Mouse (Mus musculus) heart, embryonic 16.5 days (tissue): ENCODE measurements around the gene 4930524J08Rik. TPM values are rescaled to one million over a fixed set of nuclear protein-coding genes. Genes with fewer than 3 reads are reported as not detected.

Experiments used
- ATAC-seq: fragments of 200-750 bp; cut with Nextera tagmentation; replicated peaks from 2 replicates; pipeline ENCODE4 v1.8.0; 2017; ENCODE audit warnings: moderate number of reproducible peaks; ENCODE audit not compliant: insufficient read depth, low FRiP score; ENCODE audit errors: extremely low read depth
- H3K27ac ChIP-seq: fragments of 300-500 bp; sonication (generic); 2 replicates; pipeline ENCODE4 v1.5.1; 2014; ENCODE audit warnings: mild to moderate bottlenecking, low read length, control low read depth, moderate library complexity
- H3K27me3 ChIP-seq: fragments of 300-500 bp; sonication (generic); 2 replicates; pipeline ENCODE4 v1.6.1; 2014; ENCODE audit warnings: low read length, mixed read lengths; ENCODE audit not compliant: control insufficient read depth, insufficient read depth
- H3K36me3 ChIP-seq: fragments of 300-500 bp; sonication (generic); 2 replicates; pipeline ENCODE4 v1.6.1; 2014; ENCODE audit not compliant: control insufficient read depth, insufficient read depth
- H3K4me1 ChIP-seq: fragments of 300-500 bp; sonication (generic); 2 replicates; pipeline ENCODE4 v1.6.1; 2014; ENCODE audit warnings: low read length, mixed read lengths; ENCODE audit not compliant: control insufficient read depth, insufficient read depth
- H3K4me2 ChIP-seq: fragments of 300-500 bp; sonication (generic); 2 replicates; pipeline ENCODE4 v1.6.1; 2014; ENCODE audit warnings: low read depth, mild to moderate bottlenecking, control low read depth, low read length
- H3K4me3 ChIP-seq: fragments of 300-500 bp; sonication (generic); 2 replicates; pipeline ENCODE4 v1.5.1; 2014; ENCODE audit warnings: mild to moderate bottlenecking, control low read depth, low read length
- H3K9ac ChIP-seq: fragments of 300-500 bp; sonication (generic); 2 replicates; pipeline ENCODE4 v1.6.1; 2014; ENCODE audit warnings: low read length, control low read depth
- H3K9me3 ChIP-seq: fragments of 300-500 bp; sonication (generic); replicated peaks from 2 replicates; pipeline ENCODE4 v1.6.1; 2016; ENCODE audit warnings: low read length; ENCODE audit not compliant: control insufficient read depth
- WGBS: fragments of 180-500 bp; shearing (Covaris S2); extraction: QIAGEN DNeasy Blood & Tissue Kit; methylation state at CpG from one replicate; pipeline ENCODE4 v1.1.7; 2014; 5-methylcytosine and 5-hydroxymethylcytosine counted together
- polyA plus RNA-seq: library from polyadenylated mRNA; unstranded; fragments of >200 nt; fragmentation: Nextera tagmentation; extraction: Ambion mirVana; gene quantifications from 2 replicates; pipeline ENCODE4 v1.2.1, GENCODE M21; 2015

The 4930524J08Rik gene
- 0.80 and 0.84 TPM in 2 replicates for polyA plus RNA-seq

DNA sequence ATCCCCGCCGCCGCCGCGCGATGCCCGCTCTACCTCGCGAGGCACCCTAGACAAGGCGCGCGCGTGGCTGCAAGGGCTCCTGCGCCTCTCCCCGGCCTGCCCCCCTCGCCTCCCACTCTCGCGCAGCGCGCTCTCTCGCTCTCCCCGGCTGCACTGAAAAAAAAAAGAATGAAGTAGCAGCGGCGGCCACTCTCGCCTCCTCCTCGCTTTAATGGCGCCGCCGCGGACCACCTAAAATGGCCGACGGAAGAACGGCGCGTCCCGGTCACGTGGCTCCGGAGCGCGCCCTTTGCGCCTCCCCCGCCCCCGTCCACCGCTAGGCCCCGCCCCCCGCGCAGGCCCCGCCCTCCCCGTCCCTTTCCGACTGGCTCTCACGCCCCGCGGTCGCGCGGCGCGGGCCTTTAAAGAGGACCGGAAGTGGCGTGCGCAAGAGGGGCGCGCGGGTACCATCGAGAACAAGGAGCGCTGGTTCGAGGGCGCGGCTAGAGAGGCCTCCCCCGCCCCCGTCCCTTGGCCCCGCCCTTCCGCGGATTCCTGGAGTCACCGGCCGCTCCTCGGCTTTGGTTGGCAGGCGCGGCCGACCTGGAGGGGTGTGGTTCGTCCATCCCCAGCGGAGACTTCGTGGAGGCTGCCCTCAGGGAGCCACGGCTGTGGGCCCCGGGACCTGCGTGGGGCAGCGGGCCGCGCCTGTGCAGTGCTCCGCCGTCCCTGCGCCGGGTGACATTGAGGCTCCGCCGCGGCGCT lies at the start of gene 4930524J08Rik, which contains the start of gene Hnrnpd:
Gene 4930524J08Rik, plus strand, starts transcription at position 363 of the 744 bp plus-strand sequence.
Gene Hnrnpd, minus strand, starts transcription at position 240 of the 744 bp plus-strand sequence.
- under 1% methylated on average over 96 of the region's 97 CpGs for WGBS
- H3K9me3 ChIP-seq, result no peaks in the 10 kb centered on the region

GRCm38 (mm10) chr5:99931910-99932309 lies 47.0 kb upstream of the 4930524J08Rik start:
- ATAC-seq, result no peak
- 78% methylated on average over 6 of the region's 6 CpGs for WGBS
- H3K9me3 ChIP-seq, result no peaks in the 10 kb centered on the region
- H3K4me2 ChIP-seq, result no peak overlapping the region
- H3K9ac ChIP-seq, result no peak overlapping the region
- H3K36me3 ChIP-seq, result no peaks in the 10 kb centered on the region
- no peak overlapping the region for H3K4me3 ChIP-seq
- no peaks in the 10 kb centered on the region for H3K4me1 ChIP-seq
- no peak overlapping the region for H3K27ac ChIP-seq
- H3K27me3 ChIP-seq, result no peaks in the 10 kb centered on the region

More for the DNA sequence above, at the start of gene 4930524J08Rik, which contains the start of gene Hnrnpd:
- H3K36me3 ChIP-seq, result 0 out of 2 replicates have a peak, but pooled peaks cover 2% of the 10 kb centered on the region
- peak within 1 kb of the TSS; percentile 99 for H3K9ac ChIP-seq
- peak within 1 kb of the TSS; percentile 67 for H3K4me3 ChIP-seq
- peak within 1 kb of the TSS; percentile 100 for H3K27ac ChIP-seq
- H3K4me2 ChIP-seq, result peak within 1 kb of the TSS; percentile 92
- peaks cover 20% of the 10 kb centered on the region for H3K4me1 ChIP-seq
- ATAC-seq, result peak; percentile 96
- no peaks in the 10 kb centered on the region for H3K27me3 ChIP-seq

- no peak overlapping the region for H3K4me2 ChIP-seq
- WGBS, result 69% methylated on average over 3 of the region's 3 CpGs
- no peak overlapping the region for H3K9ac ChIP-seq
- H3K4me3 ChIP-seq, result no peak overlapping the region
- peaks cover 5% of the 10 kb centered on the region; the same call in 1 of the 2 replicates for H3K36me3 ChIP-seq
- ATAC-seq, result no peak
- H3K27me3 ChIP-seq, result no peaks in the 10 kb centered on the region
- H3K4me1 ChIP-seq, result no peaks in the 10 kb centered on the region
- H3K27ac ChIP-seq, result no peak overlapping the region
- H3K9me3 ChIP-seq, result peaks cover 6% of the 10 kb centered on the region
Observed at GRCm38 (mm10) chr5:99939440-99939839, 39.4 kb upstream of the 4930524J08Rik start.

GRCm38 (mm10) chr5:99941273-99941672 lies 37.6 kb upstream of the 4930524J08Rik start:
- H3K9ac ChIP-seq, result no peak overlapping the region
- no peak overlapping the region for H3K4me2 ChIP-seq
- no peak for ATAC-seq
- no peaks in the 10 kb centered on the region for H3K27me3 ChIP-seq
- H3K36me3 ChIP-seq, result peaks cover 6% of the 10 kb centered on the region; the same call in 1 of the 2 replicates
- no peak overlapping the region for H3K4me3 ChIP-seq
- H3K27ac ChIP-seq, result no peak overlapping the region
- H3K9me3 ChIP-seq, result peaks cover 7% of the 10 kb centered on the region
- no peaks in the 10 kb centered on the region for H3K4me1 ChIP-seq
- 72% methylated on average over 10 of the region's 10 CpGs for WGBS

GRCm38 (mm10) chr5:99941776-99942502 lies 36.9 kb upstream of the 4930524J08Rik start:
- H3K4me3 ChIP-seq, result no peak overlapping the region
- ATAC-seq, result no peak
- H3K27ac ChIP-seq, result no peak overlapping the region
- peaks cover 6% of the 10 kb centered on the region; the same call in 1 of the 2 replicates for H3K36me3 ChIP-seq
- 53% methylated on average over 10 of the region's 10 CpGs for whole genome bisulfite sequencing
- H3K4me1 ChIP-seq, result no peaks in the 10 kb centered on the region
- H3K27me3 ChIP-seq, result no peaks in the 10 kb centered on the region
- no peak overlapping the region for H3K4me2 ChIP-seq
- H3K9me3 ChIP-seq, result peaks cover 7% of the 10 kb centered on the region
- H3K9ac ChIP-seq, result no peak overlapping the region

DNA sequence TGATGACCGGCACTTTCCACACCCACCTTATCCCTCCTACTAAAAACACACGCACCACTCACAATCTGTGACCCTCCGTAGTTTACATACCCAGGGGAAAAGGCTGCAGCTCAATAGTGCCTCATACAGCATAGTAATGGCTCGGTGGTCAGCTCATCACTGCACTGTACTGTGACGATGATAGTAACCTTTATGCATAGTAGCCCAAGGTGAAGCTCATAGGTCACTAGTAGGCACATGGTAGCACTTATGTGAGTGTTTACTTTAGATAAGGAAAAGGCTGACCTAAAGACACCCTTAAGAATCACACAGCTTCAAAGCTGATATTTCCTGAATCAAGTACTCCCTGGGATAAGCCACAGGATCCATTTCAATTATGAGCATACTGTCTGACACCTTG lies 26.3 kb upstream of the 4930524J08Rik start:
- Histone ChIP-seq H3K9ac (no peak overlapping the region), H3K36me3 (no peaks in the 10 kb centered on the region), H3K4me1 (no peaks in the 10 kb centered on the region), H3K4me3 (no peak overlapping the region), H3K27me3 (no peaks in the 10 kb centered on the region), H3K27ac (no peak overlapping the region), H3K4me2 (no peak overlapping the region), H3K9me3 (no peaks in the 10 kb centered on the region)
- ATAC-seq, result no peak
- 70% methylated on average over 5 of the region's 5 CpGs for WGBS

DNA sequence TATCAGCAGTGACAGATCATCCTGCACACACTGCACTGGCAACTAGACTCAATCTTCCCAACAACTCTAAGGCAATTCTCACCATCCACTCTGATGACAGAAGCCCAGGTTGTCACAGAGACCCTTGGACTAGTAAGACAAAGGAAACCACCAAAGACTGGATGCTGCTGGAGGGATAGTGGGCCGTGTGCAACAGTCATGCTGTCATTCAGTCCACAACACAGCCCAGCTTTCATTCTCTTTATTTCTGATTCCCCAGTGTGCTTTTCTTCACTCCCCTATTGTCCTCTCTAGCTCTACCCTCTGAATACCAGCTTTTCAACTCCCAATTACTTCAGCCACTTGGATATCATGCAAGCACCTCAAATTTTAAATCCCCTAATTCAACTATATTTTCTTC lies 25.0 kb upstream of the 4930524J08Rik start:
- H3K4me2 ChIP-seq, result no peak overlapping the region
- 0 out of 2 replicates have a peak, but pooled peaks cover 3% of the 10 kb centered on the region for H3K36me3 ChIP-seq
- H3K27me3 ChIP-seq, result no peaks in the 10 kb centered on the region
- H3K9ac ChIP-seq, result no peak overlapping the region
- no peaks in the 10 kb centered on the region for H3K9me3 ChIP-seq
- no peak overlapping the region for H3K4me3 ChIP-seq
- no peak overlapping the region for H3K27ac ChIP-seq
- WGBS, result 52% methylated on average over 1 of the region's 1 CpGs
- no peaks in the 10 kb centered on the region for H3K4me1 ChIP-seq
- no peak for ATAC-seq

GRCm38 (mm10) chr5:99958666-99959065 lies 20.2 kb upstream of the 4930524J08Rik start:
- Histone ChIP-seq H3K4me2 (no peak overlapping the region), H3K27me3 (no peaks in the 10 kb centered on the region), H3K36me3 (peaks cover 24% of the 10 kb centered on the region), H3K4me1 (no peaks in the 10 kb centered on the region), H3K27ac (no peak overlapping the region), H3K9me3 (no peaks in the 10 kb centered on the region), H3K9ac (no peak overlapping the region), H3K4me3 (no peak overlapping the region)
- 75% methylated on average over 1 of the region's 1 CpGs for WGBS
- ATAC-seq, result no peak
